Mouse (Mus musculus): ENCODE results near the gene Park7. TPM values are rescaled to one million over a fixed set of nuclear protein-coding genes. Genes with fewer than 3 reads are reported as not detected.

Gene Park7
- total and polyA plus RNA-seq, 3 experiments, result 337 to 555 (median 495) TPM

DNA sequence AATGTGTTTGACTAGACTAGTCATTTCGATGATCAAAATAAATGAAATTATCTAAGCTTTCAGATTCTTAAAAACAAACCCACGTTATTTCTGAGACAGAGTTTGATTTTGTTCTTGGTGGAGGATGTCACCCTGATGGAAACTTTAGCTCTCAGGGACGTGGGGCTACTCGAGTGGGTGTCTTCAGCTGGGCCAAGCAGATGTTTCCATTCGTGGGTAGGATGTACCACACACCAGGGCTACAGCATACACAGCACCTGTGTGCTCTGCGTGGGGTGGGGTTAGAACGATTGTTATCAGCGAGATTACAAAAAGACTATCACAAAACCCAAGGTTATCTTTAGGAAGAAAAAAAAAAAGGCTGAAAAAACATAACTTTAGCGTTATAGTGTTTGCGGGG lies 36.7 kb upstream of the Park7 start:
- in situ Hi-C loops (cut with MboI; ENCODE audit: low pct_ligation_motif_present, low pct_unique_long_range_greater_than_20kb, low sequenced_read_pairs) (no loop called here), dilution Hi-C loops (cut with MboI; ENCODE audit: extremely low pct_ligation_motif_present, extremely low pct_unique_long_range_greater_than_20kb, low sequenced_read_pairs) (no loop called here)

DNA sequence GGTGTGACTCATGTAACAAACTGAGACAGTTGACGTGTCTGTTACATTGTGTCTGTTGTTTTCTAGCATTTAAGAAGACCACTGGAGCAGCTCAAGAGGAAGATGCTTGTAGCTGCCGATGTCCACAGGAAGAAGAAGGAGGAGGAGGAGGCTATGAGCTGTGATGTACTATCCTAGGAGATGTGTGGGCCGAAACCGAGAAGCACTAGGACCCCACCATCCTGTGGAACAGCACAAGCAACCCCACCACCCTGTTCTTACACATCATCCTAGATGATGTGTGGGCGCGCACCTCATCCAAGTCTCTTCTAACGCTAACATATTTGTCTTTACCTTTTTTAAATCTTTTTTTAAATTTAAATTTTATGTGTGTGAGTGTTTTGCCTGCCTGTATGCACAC lies 30.5 kb upstream of the Park7 start:
- TF ChIP-seq TBP (conservative IDR thresholded peaks at IDR 0.05; ENCODE audit: low read depth, low read length) (no peak), JUN (IDR thresholded peaks at IDR 0.05; ENCODE audit: insufficient read depth, low read depth, low read length) (no peak), EP300 (IDR thresholded peaks at IDR 0.05; ENCODE audit: low read length) (no peak), ZKSCAN1 (IDR thresholded peaks at IDR 0.05; ENCODE audit: borderline replicate concordance, low read depth, low read length) (no peak), MEF2A (IDR thresholded peaks at IDR 0.05; ENCODE audit: borderline replicate concordance, low read depth, low read length) (no peak)
- H3K27ac ChIP-seq (ENCODE audit: insufficient read depth, low read depth), result no peak overlapping the region
- dilution Hi-C loops (cut with MboI; ENCODE audit: extremely low pct_ligation_motif_present, extremely low pct_unique_long_range_greater_than_20kb, low sequenced_read_pairs), result no loop called here
- H3K9ac ChIP-seq (ENCODE audit: insufficient read depth, low read depth), result no peak overlapping the region
- no peak for DNase-seq (ENCODE audit: extremely low read depth)
- peaks cover 2% of the 10 kb centered on the region for H3K27me3 ChIP-seq (replicated peaks)
- H3K36me3 ChIP-seq (replicated peaks in 1 of 2; ENCODE audit: control insufficient read depth in 1 of 2, insufficient read depth in 1 of 2, low read length in 1 of 2), result no peaks in the 10 kb centered on the region
- H3K9me3 ChIP-seq (replicated peaks; ENCODE audit: low read length), result no peaks in the 10 kb centered on the region
- in situ Hi-C loops (cut with MboI; ENCODE audit: low pct_ligation_motif_present, low pct_unique_long_range_greater_than_20kb, low sequenced_read_pairs), result no loop called here
- no peak overlapping the region for H3K4me2 ChIP-seq (ENCODE audit: insufficient read depth, low read depth, poor library complexity, severe bottlenecking)
- no peak overlapping the region for H3K4me3 ChIP-seq (replicated peaks in 1 of 3; ENCODE audit: low read depth in 2 of 3, low read length in 2 of 3, poor library complexity in 1 of 3)
- H3K79me2 ChIP-seq (replicated peaks; ENCODE audit: control insufficient read depth, extremely low read depth, insufficient read depth, poor library complexity, severe bottlenecking), result no peaks in the 10 kb centered on the region
- peaks cover 2 to 13% of the 10 kb centered on the region in 2 experiments; a peak in 2 of 4 replicates for H3K4me1 ChIP-seq (ENCODE audit: control insufficient read depth in 1 of 2, insufficient read depth in 2 of 2)

More for the DNA sequence above, 36.7 kb upstream of the Park7 start:
- Histone ChIP-seq H3K4me3 (replicated peaks in 1 of 3; ENCODE audit: low read depth in 2 of 3, low read length in 2 of 3, poor library complexity in 1 of 3) (no peak overlapping the region), H3K27me3 (replicated peaks) (peaks cover 27% of the 10 kb centered on the region), H3K36me3 (replicated peaks in 1 of 2; ENCODE audit: control insufficient read depth in 1 of 2, insufficient read depth in 1 of 2, low read length in 1 of 2) (no peaks in the 10 kb centered on the region), H3K9me3 (replicated peaks; ENCODE audit: low read length) (no peaks in the 10 kb centered on the region), H3K4me2 (ENCODE audit: insufficient read depth, low read depth, poor library complexity, severe bottlenecking) (no peak overlapping the region), H3K4me1 (ENCODE audit: control insufficient read depth in 1 of 2, insufficient read depth in 2 of 2) (peaks cover 0 to 9% of the 10 kb centered on the region in 2 experiments; a peak in 2 of 4 replicates), H3K79me2 (replicated peaks; ENCODE audit: control insufficient read depth, extremely low read depth, insufficient read depth, poor library complexity, severe bottlenecking) (no peaks in the 10 kb centered on the region), H3K27ac (ENCODE audit: insufficient read depth, low read depth) (no peak overlapping the region), H3K9ac (ENCODE audit: insufficient read depth, low read depth) (no peak overlapping the region)
- DNase-seq (ENCODE audit: extremely low read depth), result no peak
- TF ChIP-seq EP300 (IDR thresholded peaks at IDR 0.05; ENCODE audit: low read length) (no peak), ZC3H11A (IDR thresholded peaks at IDR 0.05; ENCODE audit: low read depth, low read length) (no peak)

DNA sequence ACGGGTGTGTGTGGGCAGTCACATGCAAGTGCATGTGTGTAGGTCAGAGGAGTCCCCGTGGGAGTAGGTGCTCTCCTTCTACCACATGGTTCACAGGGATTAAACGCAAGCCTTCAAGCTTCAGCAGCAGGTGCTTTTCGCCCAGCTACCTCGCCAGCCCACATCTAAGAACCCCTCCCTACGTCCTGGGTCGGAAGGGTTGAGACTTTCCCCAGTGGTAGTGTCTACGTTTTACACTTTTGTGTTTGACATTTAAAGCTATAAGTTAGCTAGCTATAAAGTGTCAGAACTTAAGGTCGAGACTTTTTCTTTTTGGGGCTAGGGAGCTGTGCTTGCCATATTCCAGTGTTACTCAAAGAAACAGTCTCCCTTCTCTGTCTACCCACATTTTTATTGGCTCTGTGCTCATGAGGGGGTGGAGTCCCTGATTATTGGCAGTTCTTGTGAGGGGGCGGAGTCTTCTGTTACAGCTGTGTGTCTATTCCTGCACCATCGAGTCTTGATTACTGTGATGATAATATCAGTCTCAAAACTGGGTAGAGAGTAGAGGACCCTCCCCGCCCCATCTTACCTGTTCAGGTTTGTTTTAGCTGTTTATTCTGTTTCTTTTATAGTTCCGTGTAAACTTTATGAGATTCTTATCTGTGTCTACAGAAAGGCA lies 25.9 kb upstream of the Park7 start:
- H3K9ac ChIP-seq (ENCODE audit: insufficient read depth, low read depth), result no peak overlapping the region
- H3K4me3 ChIP-seq (replicated peaks in 1 of 3; ENCODE audit: low read depth in 2 of 3, low read length in 2 of 3, poor library complexity in 1 of 3), result no peak overlapping the region
- H3K4me1 ChIP-seq (ENCODE audit: control insufficient read depth in 1 of 2, insufficient read depth in 2 of 2), result 0 out of 4 replicates have a peak, but pooled peaks cover 0 to 2% of the 10 kb centered on the region in 2 experiments
- no peaks in the 10 kb centered on the region for H3K9me3 ChIP-seq (replicated peaks; ENCODE audit: low read length)
- H3K27me3 ChIP-seq (replicated peaks), result no peaks in the 10 kb centered on the region
- in situ Hi-C loops (cut with MboI; ENCODE audit: low pct_ligation_motif_present, low pct_unique_long_range_greater_than_20kb, low sequenced_read_pairs) (no loop called here), dilution Hi-C loops (cut with MboI; ENCODE audit: extremely low pct_ligation_motif_present, extremely low pct_unique_long_range_greater_than_20kb, low sequenced_read_pairs) (no loop called here)
- TF ChIP-seq E2F4 (IDR thresholded peaks at IDR 0.05; ENCODE audit: insufficient replicate concordance, low read depth, low read length), result no peak
- no peak for TF ChIP-seq CHD1 (IDR thresholded peaks at IDR 0.05; ENCODE audit: low read depth, low read length)
- no peak for TF ChIP-seq ELF1 (IDR thresholded peaks at IDR 0.05; ENCODE audit: low read depth, low read length)
- TF ChIP-seq ZNF384 (IDR thresholded peaks at IDR 0.05; ENCODE audit: low read depth, low read length), result no peak
- no peak for TF ChIP-seq BHLHE40 (IDR thresholded peaks at IDR 0.05; ENCODE audit: low read depth, low read length)
- no peak for TF ChIP-seq RCOR1 (conservative IDR thresholded peaks at IDR 0.05; ENCODE audit: low read depth, low read length)
- TF ChIP-seq CTCF (conservative IDR thresholded peaks at IDR 0.05 in 1 of 2, IDR thresholded peaks at IDR 0.05 in 1 of 2; ENCODE audit: low read depth in 2 of 2, low read length in 2 of 2), result no peak
- TF ChIP-seq IRF4 (IDR thresholded peaks at IDR 0.05; ENCODE audit: low read depth, low read length), result no peak
- no peak for TF ChIP-seq KAT2A (IDR thresholded peaks at IDR 0.05; ENCODE audit: insufficient replicate concordance, low read length)
- no peak for TF ChIP-seq ETS1 (conservative IDR thresholded peaks at IDR 0.05; ENCODE audit: low read depth, low read length)
- TF ChIP-seq USF2 (conservative IDR thresholded peaks at IDR 0.05; ENCODE audit: low read depth, low read length), result no peak
- TF ChIP-seq TBP (conservative IDR thresholded peaks at IDR 0.05; ENCODE audit: low read depth, low read length), result no peak
- no peak for TF ChIP-seq SMC3 (IDR thresholded peaks at IDR 0.05; ENCODE audit: low read depth, low read length)
- TF ChIP-seq HCFC1 (IDR thresholded peaks at IDR 0.05; ENCODE audit: low read depth, low read length), result no peak
- H3K27ac ChIP-seq (ENCODE audit: insufficient read depth, low read depth), result no peak overlapping the region
- DNase-seq (ENCODE audit: extremely low read depth), result no peak
- H3K4me2 ChIP-seq (ENCODE audit: insufficient read depth, low read depth, poor library complexity, severe bottlenecking), result no peak overlapping the region
- H3K36me3 ChIP-seq (replicated peaks in 1 of 2; ENCODE audit: control insufficient read depth in 1 of 2, insufficient read depth in 1 of 2, low read length in 1 of 2), result peaks cover 0 to 4% of the 10 kb centered on the region in 2 experiments
- H3K79me2 ChIP-seq (replicated peaks; ENCODE audit: control insufficient read depth, extremely low read depth, insufficient read depth, poor library complexity, severe bottlenecking), result no peaks in the 10 kb centered on the region

All from CH12.LX (cell line).